Mouse (Mus musculus): ENCODE measurements around the gene Ddx54. TPM values are rescaled to one million over a fixed set of nuclear protein-coding genes. Genes with fewer than 3 reads are reported as not detected.

Gene Ddx54
- polyA plus RNA-seq, 1 experiment: 80.8 TPM

- no peak overlapping the region for H3K4me3 ChIP-seq (ENCODE audit: extremely low read depth, insufficient read depth, insufficient read length)
- peaks cover 27% of the 10 kb centered on the region; the same call in 1 of the 2 replicates for H3K4me1 ChIP-seq (ENCODE audit: control insufficient read depth, insufficient read depth, insufficient read length)
- H3K36me3 ChIP-seq (ENCODE audit: control insufficient read depth, insufficient read depth, low read length): no peaks in the 10 kb centered on the region
- H3K27ac ChIP-seq (ENCODE audit: insufficient read depth, low read length): no peak overlapping the region
- H3K27me3 ChIP-seq (ENCODE audit: control insufficient read depth, insufficient read depth, low read length): no peaks in the 10 kb centered on the region
- WGBS: 81% methylated on average over 5 of the region's 5 CpGs
- no peak for DNase-seq (ENCODE audit: low read depth in 1 of 2, low spot score in 2 of 2)
- no peak for TF ChIP-seq POLR2A (IDR thresholded peaks at IDR 0.05; ENCODE audit: low read depth, low read length)
- TF ChIP-seq CTCF (IDR thresholded peaks at IDR 0.05; ENCODE audit: extremely low read depth, insufficient read depth, insufficient read length, insufficient replicate concordance): no peak
These were observed 38.7 kb downstream of the Ddx54 start for GRCm38 (mm10) chr5:120651230-120651629.

GRCm38 (mm10) chr5:120652915-120653701 lies 40.6 kb downstream of the Ddx54 start:
- no peak overlapping the region for H3K27ac ChIP-seq (ENCODE audit: insufficient read depth, low read length)
- H3K36me3 ChIP-seq (ENCODE audit: control insufficient read depth, insufficient read depth, low read length): no peaks in the 10 kb centered on the region
- TF ChIP-seq CTCF (IDR thresholded peaks at IDR 0.05; ENCODE audit: extremely low read depth, insufficient read depth, insufficient read length, insufficient replicate concordance) (no peak), POLR2A (IDR thresholded peaks at IDR 0.05; ENCODE audit: low read depth, low read length) (no peak)
- no peak overlapping the region for H3K4me3 ChIP-seq (ENCODE audit: extremely low read depth, insufficient read depth, insufficient read length)
- H3K4me1 ChIP-seq (ENCODE audit: control insufficient read depth, insufficient read depth, insufficient read length): peaks cover 20% of the 10 kb centered on the region; the same call in 1 of the 2 replicates
- no peaks in the 10 kb centered on the region for H3K27me3 ChIP-seq (ENCODE audit: control insufficient read depth, insufficient read depth, low read length)
- DNase-seq (ENCODE audit: low read depth in 1 of 2, low spot score in 2 of 2): peak in 1 of 2 experiments; percentile 52
- WGBS: 73% methylated on average over 28 of the region's 28 CpGs

- 91% methylated on average over 2 of the region's 2 CpGs for WGBS
These were observed 41.3 kb downstream of the Ddx54 start for GRCm38 (mm10) chr5:120653873-120654272.

GRCm38 (mm10) chr5:120656281-120656751 lies 43.8 kb downstream of the Ddx54 start:
- peaks cover 7% of the 10 kb centered on the region; the same call in 1 of the 2 replicates for H3K4me1 ChIP-seq (ENCODE audit: control insufficient read depth, insufficient read depth, insufficient read length)
- H3K36me3 ChIP-seq (ENCODE audit: control insufficient read depth, insufficient read depth, low read length): no peaks in the 10 kb centered on the region
- H3K4me3 ChIP-seq (ENCODE audit: extremely low read depth, insufficient read depth, insufficient read length): no peak overlapping the region
- 91% methylated on average over 12 of the region's 12 CpGs for WGBS
- no peaks in the 10 kb centered on the region for H3K27me3 ChIP-seq (ENCODE audit: control insufficient read depth, insufficient read depth, low read length)
- no peak for DNase-seq (ENCODE audit: low read depth in 1 of 2, low spot score in 2 of 2)
- no peak for TF ChIP-seq POLR2A (IDR thresholded peaks at IDR 0.05; ENCODE audit: low read depth, low read length)
- no peak for TF ChIP-seq CTCF (IDR thresholded peaks at IDR 0.05; ENCODE audit: extremely low read depth, insufficient read depth, insufficient read length, insufficient replicate concordance)
- no peak overlapping the region for H3K27ac ChIP-seq (ENCODE audit: insufficient read depth, low read length)

More at GRCm38 (mm10) chr5:120653873-120654272, 41.3 kb downstream of the Ddx54 start:
- DNase-seq (ENCODE audit: low read depth in 1 of 2, low spot score in 2 of 2): no peak
- Histone ChIP-seq H3K27ac (ENCODE audit: insufficient read depth, low read length) (no peak overlapping the region), H3K4me1 (ENCODE audit: control insufficient read depth, insufficient read depth, insufficient read length) (peaks cover 12% of the 10 kb centered on the region; the same call in 1 of the 2 replicates), H3K36me3 (ENCODE audit: control insufficient read depth, insufficient read depth, low read length) (no peaks in the 10 kb centered on the region), H3K4me3 (ENCODE audit: extremely low read depth, insufficient read depth, insufficient read length) (no peak overlapping the region), H3K27me3 (ENCODE audit: control insufficient read depth, insufficient read depth, low read length) (no peaks in the 10 kb centered on the region)
- no peak for TF ChIP-seq POLR2A (IDR thresholded peaks at IDR 0.05; ENCODE audit: low read depth, low read length)
- TF ChIP-seq CTCF (IDR thresholded peaks at IDR 0.05; ENCODE audit: extremely low read depth, insufficient read depth, insufficient read length, insufficient replicate concordance): no peak

- WGBS: 71% methylated on average over 5 of the region's 5 CpGs
- no peaks in the 10 kb centered on the region for H3K27me3 ChIP-seq (ENCODE audit: control insufficient read depth, insufficient read depth, low read length)
- no peaks in the 10 kb centered on the region for H3K4me1 ChIP-seq (ENCODE audit: control insufficient read depth, insufficient read depth, insufficient read length)
- no peaks in the 10 kb centered on the region for H3K36me3 ChIP-seq (ENCODE audit: control insufficient read depth, insufficient read depth, low read length)
- no peak for DNase-seq (ENCODE audit: low read depth in 1 of 2, low spot score in 2 of 2)
- TF ChIP-seq POLR2A (IDR thresholded peaks at IDR 0.05; ENCODE audit: low read depth, low read length) (no peak), CTCF (IDR thresholded peaks at IDR 0.05; ENCODE audit: extremely low read depth, insufficient read depth, insufficient read length, insufficient replicate concordance) (no peak)
- no peak overlapping the region for H3K27ac ChIP-seq (ENCODE audit: insufficient read depth, low read length)
- H3K4me3 ChIP-seq (ENCODE audit: extremely low read depth, insufficient read depth, insufficient read length): no peak overlapping the region
These were observed 48.3 kb downstream of the Ddx54 start for GRCm38 (mm10) chr5:120660816-120661215.

- H3K4me3 ChIP-seq (ENCODE audit: extremely low read depth, insufficient read depth, insufficient read length): no peak overlapping the region
- no peaks in the 10 kb centered on the region for H3K27me3 ChIP-seq (ENCODE audit: control insufficient read depth, insufficient read depth, low read length)
- H3K4me1 ChIP-seq (ENCODE audit: control insufficient read depth, insufficient read depth, insufficient read length): peaks cover 9% of the 10 kb centered on the region; the same call in 1 of the 2 replicates
- H3K27ac ChIP-seq (ENCODE audit: insufficient read depth, low read length): no peak overlapping the region
- TF ChIP-seq POLR2A (IDR thresholded peaks at IDR 0.05; ENCODE audit: low read depth, low read length) (no peak), CTCF (IDR thresholded peaks at IDR 0.05; ENCODE audit: extremely low read depth, insufficient read depth, insufficient read length, insufficient replicate concordance) (no peak)
- DNase-seq (ENCODE audit: low read depth in 1 of 2, low spot score in 2 of 2): no peak
- WGBS: 69% methylated on average over 2 of the region's 2 CpGs
- no peaks in the 10 kb centered on the region for H3K36me3 ChIP-seq (ENCODE audit: control insufficient read depth, insufficient read depth, low read length)
These were observed 52.3 kb downstream of the Ddx54 start for GRCm38 (mm10) chr5:120664888-120665287.

GRCm38 (mm10) chr5:120668761-120669160 lies 56.2 kb downstream of the Ddx54 start:
- H3K4me3 ChIP-seq (ENCODE audit: extremely low read depth, insufficient read depth, insufficient read length): no peak overlapping the region
- peak overlapping the region; percentile 53; the same call in 1 of the 2 replicates for H3K27ac ChIP-seq (ENCODE audit: insufficient read depth, low read length)
- no peaks in the 10 kb centered on the region for H3K27me3 ChIP-seq (ENCODE audit: control insufficient read depth, insufficient read depth, low read length)
- 63% methylated on average over 7 of the region's 7 CpGs for WGBS
- no peak for TF ChIP-seq CTCF (IDR thresholded peaks at IDR 0.05; ENCODE audit: extremely low read depth, insufficient read depth, insufficient read length, insufficient replicate concordance)
- TF ChIP-seq POLR2A (IDR thresholded peaks at IDR 0.05; ENCODE audit: low read depth, low read length): no peak
- no peak for DNase-seq (ENCODE audit: low read depth in 1 of 2, low spot score in 2 of 2)
- H3K36me3 ChIP-seq (ENCODE audit: control insufficient read depth, insufficient read depth, low read length): no peaks in the 10 kb centered on the region
- peaks cover 13% of the 10 kb centered on the region; the same call in 1 of the 2 replicates for H3K4me1 ChIP-seq (ENCODE audit: control insufficient read depth, insufficient read depth, insufficient read length)
